Mouse (Mus musculus): ENCODE data around the gene Mob2. TPM values are rescaled to one million over a fixed set of nuclear protein-coding genes. Genes with fewer than 3 reads are reported as not detected.

Mob2 gene
- total and polyA plus RNA-seq, 3 experiments = 22.4 to 30.5 (median 27.3) TPM

GRCm38 (mm10) chr7:142057121-142057520 is 3.7 kb downstream of the Mob2 start:
- dilution Hi-C loops (cut with MboI; ENCODE audit: extremely low pct_ligation_motif_present, extremely low pct_unique_long_range_greater_than_20kb, low sequenced_read_pairs) = no loop called here
- in situ Hi-C loops (cut with MboI; ENCODE audit: low pct_ligation_motif_present, low pct_unique_long_range_greater_than_20kb, low sequenced_read_pairs) = no loop called here
- Histone ChIP-seq H3K36me3 (replicated peaks in 1 of 2; ENCODE audit: control insufficient read depth in 1 of 2, insufficient read depth in 1 of 2, low read length in 1 of 2) (peaks cover 8 to 51% of the 10 kb centered on the region in 2 experiments), H3K4me2 (ENCODE audit: insufficient read depth, low read depth, poor library complexity, severe bottlenecking) (no peak overlapping the region), H3K9me3 (replicated peaks; ENCODE audit: low read length) (no peaks in the 10 kb centered on the region), H3K9ac (ENCODE audit: insufficient read depth, low read depth) (no peak overlapping the region), H3K4me3 (replicated peaks in 1 of 3; ENCODE audit: low read depth in 2 of 3, low read length in 2 of 3, poor library complexity in 1 of 3) (no peak overlapping the region), H3K79me2 (replicated peaks; ENCODE audit: control insufficient read depth, extremely low read depth, insufficient read depth, poor library complexity, severe bottlenecking) (peaks cover 21% of the 10 kb centered on the region), H3K27ac (ENCODE audit: insufficient read depth, low read depth) (no peak overlapping the region), H3K4me1 (ENCODE audit: control insufficient read depth in 1 of 2, insufficient read depth in 2 of 2) (peaks cover 12 to 40% of the 10 kb centered on the region in 2 experiments), H3K27me3 (replicated peaks) (peaks cover 9% of the 10 kb centered on the region)
- TF ChIP-seq HCFC1 (IDR thresholded peaks at IDR 0.05; ENCODE audit: low read depth, low read length) (no peak), PAX5 (IDR thresholded peaks at IDR 0.05; ENCODE audit: low read length) (no peak), MAFK (IDR thresholded peaks at IDR 0.05; ENCODE audit: insufficient replicate concordance, low read length) (no peak), NELFE (IDR thresholded peaks at IDR 0.05; ENCODE audit: low read depth, low read length) (no peak), POLR2AphosphoS2 (IDR thresholded peaks at IDR 0.05; ENCODE audit: low read depth, low read length) (no peak), POLR2A (IDR thresholded peaks at IDR 0.05; ENCODE audit: low read depth, low read length) (no peak), JUN (IDR thresholded peaks at IDR 0.05; ENCODE audit: insufficient read depth, low read depth, low read length) (no peak), BHLHE40 (IDR thresholded peaks at IDR 0.05; ENCODE audit: low read depth, low read length) (no peak), SMC3 (IDR thresholded peaks at IDR 0.05; ENCODE audit: low read depth, low read length) (no peak), IRF4 (IDR thresholded peaks at IDR 0.05; ENCODE audit: low read depth, low read length) (no peak), ETS1 (conservative IDR thresholded peaks at IDR 0.05; ENCODE audit: low read depth, low read length) (no peak), GABPA (IDR thresholded peaks at IDR 0.05; ENCODE audit: insufficient replicate concordance, low read depth, low read length) (no peak), MAX (IDR thresholded peaks at IDR 0.05; ENCODE audit: low read length) (no peak), NRF1 (IDR thresholded peaks at IDR 0.05; ENCODE audit: low read depth, low read length) (no peak), USF1 (IDR thresholded peaks at IDR 0.05; ENCODE audit: low read depth, low read length) (no peak), CHD1 (IDR thresholded peaks at IDR 0.05; ENCODE audit: low read depth, low read length) (no peak), JUND (conservative IDR thresholded peaks at IDR 0.05; ENCODE audit: low read depth, low read length) (no peak), MYC (IDR thresholded peaks at IDR 0.05; ENCODE audit: low read depth, low read length) (no peak), MAZ (IDR thresholded peaks at IDR 0.05; ENCODE audit: low read depth, low read length) (no peak), E2F4 (IDR thresholded peaks at IDR 0.05; ENCODE audit: insufficient replicate concordance, low read depth, low read length) (no peak)
- DNase-seq (ENCODE audit: extremely low read depth) = no peak

DNA sequence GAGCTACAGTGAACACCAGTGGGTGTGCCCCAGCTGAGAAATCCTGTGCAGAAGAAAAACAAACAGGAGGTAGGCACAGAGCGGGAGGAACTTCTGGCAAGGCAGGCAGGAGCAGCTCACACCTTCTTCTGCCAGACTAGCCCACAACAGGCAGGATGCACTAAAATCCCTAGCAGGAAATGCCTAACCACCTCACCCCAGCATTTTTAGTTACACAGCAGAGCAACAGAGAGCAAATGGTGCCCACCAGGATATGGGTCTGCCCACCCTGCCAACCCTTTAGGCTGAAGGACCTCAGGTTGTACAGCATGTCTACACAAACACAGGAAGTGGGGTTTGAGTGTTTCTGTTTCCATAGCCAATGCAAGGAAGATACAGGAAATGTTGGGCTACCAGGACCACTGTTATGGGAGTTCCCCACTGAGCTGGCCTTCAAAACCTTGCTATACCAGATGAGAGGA is 4.2 kb downstream of the Mob2 start:
- dilution Hi-C loops (cut with MboI; ENCODE audit: extremely low pct_ligation_motif_present, extremely low pct_unique_long_range_greater_than_20kb, low sequenced_read_pairs) (no loop called here), in situ Hi-C loops (cut with MboI; ENCODE audit: low pct_ligation_motif_present, low pct_unique_long_range_greater_than_20kb, low sequenced_read_pairs) (no loop called here)
- H3K4me3 ChIP-seq (replicated peaks in 1 of 3; ENCODE audit: low read depth in 2 of 3, low read length in 2 of 3, poor library complexity in 1 of 3) = no peak overlapping the region
- no peaks in the 10 kb centered on the region for H3K9me3 ChIP-seq (replicated peaks; ENCODE audit: low read length)
- DNase-seq (ENCODE audit: extremely low read depth) = no peak
- H3K27me3 ChIP-seq (replicated peaks) = peaks cover 4% of the 10 kb centered on the region
- peaks cover 8 to 53% of the 10 kb centered on the region in 2 experiments for H3K36me3 ChIP-seq (replicated peaks in 1 of 2; ENCODE audit: control insufficient read depth in 1 of 2, insufficient read depth in 1 of 2, low read length in 1 of 2)
- no peak overlapping the region for H3K9ac ChIP-seq (ENCODE audit: insufficient read depth, low read depth)
- peaks cover 23% of the 10 kb centered on the region for H3K79me2 ChIP-seq (replicated peaks; ENCODE audit: control insufficient read depth, extremely low read depth, insufficient read depth, poor library complexity, severe bottlenecking)
- no peak overlapping the region for H3K4me2 ChIP-seq (ENCODE audit: insufficient read depth, low read depth, poor library complexity, severe bottlenecking)
- H3K4me1 ChIP-seq (ENCODE audit: control insufficient read depth in 1 of 2, insufficient read depth in 2 of 2) = peaks cover 9 to 36% of the 10 kb centered on the region in 2 experiments
- TF ChIP-seq PAX5 (IDR thresholded peaks at IDR 0.05; ENCODE audit: low read length) (no peak), JUND (conservative IDR thresholded peaks at IDR 0.05; ENCODE audit: low read depth, low read length) (no peak), ZMIZ1 (IDR thresholded peaks at IDR 0.05; ENCODE audit: low read depth, low read length) (no peak), TCF12 (IDR thresholded peaks at IDR 0.05; ENCODE audit: low read depth, low read length) (no peak), ZC3H11A (IDR thresholded peaks at IDR 0.05; ENCODE audit: low read depth, low read length) (no peak), ETS1 (conservative IDR thresholded peaks at IDR 0.05; ENCODE audit: low read depth, low read length) (no peak)
- H3K27ac ChIP-seq (ENCODE audit: insufficient read depth, low read depth) = no peak overlapping the region
